Mouse (Mus musculus) spleen, adult 18-20 months (tissue): ENCODE results near the gene Ezh1.
"Not testable (repeated sequence)": the region's sequence is repeated elsewhere in the genome, so short reads cannot be mapped to it uniquely, and the experiment has no call there.

Experiments used
- DNase-seq, 2 experiments: peaks; one replicate each; pipeline ENCODE4 v3.0.0; 2022; ENCODE audit warnings: mixed read lengths in 2 of 2

The Ezh1 gene

DNA sequence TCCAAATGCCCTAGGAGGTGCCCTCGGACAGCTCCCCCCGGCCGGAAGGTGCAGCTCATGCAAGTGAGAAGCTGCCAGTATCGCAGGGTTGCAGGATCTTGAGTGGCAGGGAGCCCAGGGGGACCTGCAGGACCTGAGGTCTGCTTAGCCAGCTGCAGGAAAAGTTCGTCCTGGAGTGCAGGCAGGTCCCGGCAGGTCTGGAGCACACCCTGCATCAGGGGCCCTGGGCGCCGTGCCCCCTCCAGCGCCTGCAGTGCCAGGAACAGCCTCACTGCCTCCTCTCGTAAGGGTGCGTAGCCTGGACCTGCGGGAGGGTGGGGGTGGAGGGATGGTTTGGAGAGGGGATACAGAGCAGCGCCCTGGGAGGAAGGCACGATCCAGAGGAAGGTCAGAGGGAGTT, 59.9 kb downstream of the Ezh1 start:
- DNase-seq: no peak

DNA sequence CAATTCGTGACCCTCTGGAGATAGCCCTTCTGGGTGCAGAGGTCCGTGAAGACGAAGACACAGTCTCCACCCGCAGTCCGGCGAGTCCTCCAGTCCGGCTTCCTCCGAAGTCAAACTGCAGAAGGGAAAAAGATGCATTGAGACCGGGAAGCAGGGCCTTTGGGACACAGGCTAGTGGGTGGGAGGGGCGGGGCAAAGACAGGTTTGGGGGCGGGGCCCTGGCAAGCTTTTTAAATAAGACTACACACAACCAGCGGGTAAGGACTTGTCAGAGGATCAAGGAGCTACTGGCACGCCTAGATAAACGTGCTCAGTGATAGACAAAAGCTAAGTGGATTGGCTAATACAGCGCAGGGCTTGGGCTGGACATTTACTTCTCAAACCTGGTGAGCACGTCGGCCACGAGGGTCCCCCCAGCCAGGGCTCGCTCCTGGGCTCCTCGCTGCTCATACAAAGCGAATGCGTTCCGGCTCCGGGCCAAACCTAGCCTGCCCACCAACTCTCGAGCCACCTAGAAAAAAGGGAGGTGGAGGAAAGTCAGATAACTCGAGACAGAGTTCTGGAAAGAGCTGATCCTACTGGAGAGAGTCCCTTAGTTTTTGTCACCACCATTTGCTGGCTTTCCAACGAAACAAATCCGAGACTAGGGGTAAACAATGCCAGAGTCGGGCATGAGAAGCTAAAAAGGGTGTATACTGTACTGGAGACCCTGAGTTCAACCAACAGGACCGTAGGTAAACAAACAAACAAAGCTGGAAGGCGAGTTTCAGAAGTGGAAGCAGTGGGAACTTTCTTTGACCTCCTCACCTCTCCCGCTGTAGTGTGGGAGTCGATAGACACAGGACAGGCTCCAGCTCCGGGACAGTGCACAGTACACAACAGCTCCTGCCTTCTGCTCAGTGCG, 61.3 kb downstream of the Ezh1 start:
- no peak for DNase-seq

DNA sequence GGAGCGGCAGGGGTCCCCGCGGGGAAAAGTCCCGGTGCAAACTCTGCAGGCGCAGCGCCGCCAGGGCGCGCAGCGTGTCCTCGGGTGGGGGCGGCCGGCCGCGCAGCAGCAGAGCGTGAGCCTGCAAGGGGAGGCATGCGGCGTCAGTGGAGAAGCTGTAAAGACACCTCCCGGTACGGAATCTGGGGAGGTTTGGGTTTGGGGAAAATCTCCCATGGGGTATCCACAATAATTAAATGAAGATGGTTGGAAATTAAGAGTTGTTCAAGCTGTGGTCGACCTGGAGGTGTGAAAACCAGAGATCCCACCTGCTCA, 62.0 kb downstream of the Ezh1 start:
- DNase-seq: no peak

DNA sequence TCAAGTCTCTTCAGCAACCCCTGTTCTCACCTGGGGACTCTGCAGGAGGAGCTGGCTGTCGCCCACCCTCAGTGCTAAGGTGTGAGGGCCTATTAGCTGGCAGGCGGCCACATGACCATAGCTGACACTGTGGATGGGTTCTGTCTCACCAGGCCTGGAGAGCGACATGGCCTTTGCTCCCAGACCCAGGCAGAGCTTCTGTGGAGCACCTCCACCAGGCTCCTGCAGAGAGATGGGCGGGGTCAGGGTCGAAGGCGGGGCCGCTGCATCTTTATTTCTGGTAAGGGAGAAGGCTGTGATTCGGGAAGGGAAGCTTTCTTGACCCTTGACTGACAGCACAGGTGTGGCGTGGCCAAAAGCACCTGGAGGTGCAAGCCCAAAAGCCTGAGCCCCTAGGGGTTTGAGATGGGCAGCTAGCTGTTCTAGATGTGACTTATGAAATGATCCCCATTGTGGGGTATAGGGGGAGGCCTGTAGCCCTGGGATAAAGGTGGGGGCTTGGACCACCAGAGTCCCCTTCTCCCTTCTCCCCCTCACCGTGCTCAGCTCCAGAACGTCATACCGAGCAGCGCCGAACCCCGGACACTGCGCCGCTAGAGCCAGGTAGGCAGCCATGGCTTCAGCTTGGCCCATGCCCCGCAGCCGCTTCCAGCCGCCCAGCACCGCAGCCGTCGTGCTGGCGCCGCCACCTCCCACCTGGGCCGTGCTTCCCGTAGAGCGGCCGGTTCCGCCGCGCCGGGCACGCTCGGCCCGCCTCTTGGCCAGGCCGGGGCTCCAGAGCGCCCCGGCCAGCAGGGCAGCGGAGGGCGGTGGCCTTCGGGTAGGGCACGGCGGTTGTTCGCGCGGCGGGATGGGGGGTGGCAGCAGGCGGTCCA, 62.5 kb downstream of the Ezh1 start:
- no peak for DNase-seq

DNA sequence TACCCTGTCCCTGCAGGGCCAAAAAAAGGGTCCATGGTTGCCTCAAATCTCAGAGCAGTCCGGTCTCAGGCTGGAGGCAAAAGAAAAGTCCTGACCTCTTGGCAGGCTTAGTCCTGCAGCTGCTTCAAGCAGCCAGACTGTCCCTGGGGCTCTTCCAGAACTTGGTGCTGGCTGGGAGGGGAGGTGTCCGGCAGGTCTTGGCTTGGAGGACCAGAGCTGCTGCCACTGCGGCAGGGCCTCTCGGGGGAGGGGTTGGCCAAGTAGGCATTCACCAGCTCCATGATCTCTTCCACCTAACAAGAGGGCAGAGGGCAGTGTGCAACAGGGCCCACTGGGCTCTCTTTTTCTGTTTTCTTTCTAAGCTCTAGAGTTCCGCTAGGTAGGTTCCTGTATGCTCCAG, 63.5 kb downstream of the Ezh1 start:
- no peak for DNase-seq

DNA sequence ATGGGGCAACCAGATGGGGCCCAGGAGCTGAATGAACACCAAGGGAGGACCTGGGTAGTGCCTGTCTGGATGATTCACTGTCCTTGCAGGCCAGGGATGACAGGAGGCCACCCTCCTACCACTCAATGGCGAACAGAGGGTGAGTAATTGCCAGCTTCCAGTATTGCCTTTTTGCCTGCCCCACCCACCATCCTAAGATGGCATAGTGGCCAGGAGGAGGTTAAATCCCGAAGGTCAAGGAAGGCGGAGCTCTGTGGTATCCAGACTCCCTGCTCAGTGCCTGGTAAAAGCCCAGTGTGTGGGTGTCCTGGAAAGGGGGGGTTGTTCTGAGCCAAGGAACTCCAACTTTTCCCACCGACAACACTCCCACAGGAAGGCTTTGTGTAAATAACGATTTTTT, 64.0 kb downstream of the Ezh1 start:
- no peak for DNase-seq

DNA sequence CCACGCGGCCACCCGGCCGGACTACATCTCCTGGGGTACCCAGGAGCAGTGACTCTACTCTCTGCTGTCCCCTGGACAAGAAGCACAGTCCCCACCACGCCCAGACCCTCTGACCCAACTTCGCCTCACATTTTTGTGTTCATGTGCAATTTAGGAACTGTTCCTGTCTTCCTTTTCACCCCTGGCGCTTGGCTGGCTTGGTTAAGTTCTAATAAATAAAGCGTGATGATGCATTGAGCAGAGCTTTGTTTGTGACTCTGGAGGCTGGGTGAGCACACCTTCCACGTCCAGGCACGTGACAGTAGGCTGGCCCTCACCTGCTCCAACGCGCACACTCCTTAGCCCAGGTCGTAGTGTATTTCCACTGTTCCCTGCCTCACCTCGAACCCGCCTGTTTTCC, 64.7 kb downstream of the Ezh1 start:
- no peak for DNase-seq

DNA sequence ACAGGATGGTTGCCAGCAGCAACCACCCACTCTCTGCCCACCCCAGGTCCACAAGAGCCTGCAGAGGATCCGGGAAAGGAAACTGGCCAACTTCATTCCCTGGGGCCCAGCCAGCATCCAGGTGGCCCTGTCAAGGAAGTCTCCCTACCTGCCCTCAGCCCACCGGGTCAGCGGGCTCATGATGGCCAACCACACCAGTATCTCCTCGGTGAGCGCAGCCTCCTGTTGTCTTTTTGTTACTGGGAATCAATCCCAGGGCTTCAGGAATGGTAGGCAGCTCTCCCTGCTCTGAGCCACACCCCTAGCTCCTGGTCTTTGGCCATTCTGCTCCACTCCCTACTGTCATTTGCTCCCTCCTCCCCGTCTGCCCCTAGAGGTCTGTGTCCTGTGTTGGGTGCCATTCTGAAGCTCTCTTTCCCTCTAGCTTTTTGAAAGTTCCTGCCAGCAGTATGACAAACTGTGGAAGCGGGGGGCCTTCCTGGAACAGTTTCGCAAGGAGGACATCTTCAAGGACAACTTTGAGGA, 65.2 kb downstream of the Ezh1 start:
- not testable (repeated sequence) for DNase-seq

DNA sequence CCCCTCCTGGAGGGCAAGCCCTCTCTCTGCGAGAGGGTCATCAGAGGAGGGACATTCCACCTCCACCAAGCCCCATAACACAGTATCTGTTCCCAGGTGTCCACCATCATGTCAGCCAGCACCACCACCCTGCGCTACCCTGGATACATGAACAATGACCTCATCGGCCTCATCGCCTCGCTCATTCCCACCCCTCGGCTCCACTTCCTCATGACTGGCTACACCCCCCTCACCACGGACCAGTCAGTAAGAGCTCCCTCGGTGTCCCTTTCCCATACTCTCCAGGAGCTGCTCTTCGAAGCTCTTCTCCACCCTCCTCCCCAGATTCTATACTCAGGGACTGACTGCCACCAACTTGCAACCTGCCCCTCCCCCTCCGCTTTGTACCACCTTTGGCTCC, 66.1 kb downstream of the Ezh1 start:
- not testable (repeated sequence) for DNase-seq

DNA sequence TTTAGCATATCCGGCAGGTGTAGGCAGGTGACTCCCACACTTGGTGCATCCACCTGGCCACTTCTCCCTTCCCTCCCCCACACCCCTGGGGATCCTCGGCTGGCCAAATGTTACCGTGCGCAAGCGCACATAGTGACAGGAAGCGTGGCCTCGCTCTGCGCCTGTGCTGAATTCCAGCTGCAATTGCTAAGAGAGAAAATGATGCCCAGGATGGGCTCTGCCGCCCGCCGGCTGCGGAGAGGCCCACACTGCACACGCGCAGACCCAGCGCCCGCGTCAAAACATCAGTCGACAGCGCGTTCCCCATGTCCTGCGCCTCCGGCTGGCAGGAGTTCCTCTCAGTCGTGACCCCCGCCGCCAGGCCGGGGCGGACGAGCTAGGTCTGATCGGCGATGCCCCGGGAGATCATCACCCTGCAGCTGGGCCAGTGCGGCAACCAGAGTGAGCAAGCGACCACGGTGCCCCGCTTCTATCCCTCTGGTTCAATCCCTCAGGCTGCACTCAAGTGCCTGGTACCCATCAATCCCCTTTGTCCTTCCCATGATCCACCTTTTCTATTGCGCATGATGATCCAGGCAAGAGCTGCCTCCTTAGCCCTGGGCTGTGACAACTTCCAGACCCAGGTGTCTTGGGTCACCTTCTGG, 70.4 kb downstream of the Ezh1 start, which contains the start of gene Tubg2:
Tubg2 (plus strand) TSS at position 180 of the 644 bp plus-strand sequence.
- DNase-seq: peak; percentile 65 to 66

DNA sequence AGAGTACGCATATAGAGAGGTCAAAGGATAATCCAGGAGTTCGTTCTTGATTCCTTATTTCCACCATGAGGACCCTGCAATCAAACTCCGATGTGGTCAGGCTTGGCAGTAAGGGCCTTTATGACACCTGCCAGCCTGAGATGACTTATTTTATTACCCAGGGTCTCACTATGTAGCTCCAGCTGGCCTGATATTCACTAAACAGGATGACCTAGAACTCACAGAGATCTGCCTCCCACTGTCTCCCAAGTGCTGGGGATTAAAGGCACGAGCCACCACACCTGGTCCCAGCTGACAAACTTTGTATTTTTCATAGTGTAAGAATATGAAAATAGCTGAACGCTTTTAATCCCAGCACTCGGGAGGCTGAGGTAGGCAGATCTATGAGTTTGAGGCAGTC, 71.1 kb downstream of the Ezh1 start:
- DNase-seq: no peak

DNA sequence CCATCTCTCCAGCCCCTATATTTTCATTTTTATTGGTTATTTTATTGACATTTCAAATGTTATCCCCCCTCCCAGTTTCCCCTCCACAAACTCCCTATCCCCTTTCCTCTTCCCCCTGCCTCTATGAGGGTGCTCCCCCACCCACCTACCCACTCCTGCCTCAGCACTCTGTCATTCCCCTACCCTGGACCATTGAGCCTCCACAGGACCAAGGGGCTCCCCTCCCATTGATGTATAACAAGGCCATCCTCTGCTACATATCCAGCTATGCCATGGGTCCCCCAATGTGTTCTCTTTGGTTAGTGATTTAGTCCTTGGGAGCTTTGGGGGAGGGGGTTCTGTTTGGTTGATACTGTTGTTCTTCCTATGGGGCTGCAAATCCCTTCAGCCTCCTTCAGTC, 71.6 kb downstream of the Ezh1 start:
- DNase-seq: no peak

DNA sequence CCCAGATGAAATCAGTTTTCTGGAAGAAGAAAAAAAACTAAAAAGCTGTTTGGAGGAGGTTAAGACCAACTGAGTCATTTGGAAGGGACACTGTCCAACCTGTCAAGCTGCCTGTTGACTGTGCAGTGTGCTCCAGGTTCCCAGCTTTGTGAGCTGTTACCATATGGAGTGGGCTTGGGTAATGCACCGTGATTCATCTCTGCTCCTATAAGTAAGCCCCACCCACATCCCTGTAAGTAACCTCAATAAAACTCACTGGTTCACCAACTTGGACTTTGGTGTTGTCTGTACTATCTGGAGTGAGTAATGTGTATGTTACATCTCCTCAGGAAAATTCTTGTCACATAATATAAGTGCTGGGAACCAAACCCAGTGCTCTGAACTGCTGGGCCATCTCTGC, 73.4 kb downstream of the Ezh1 start:
- DNase-seq: no peak

DNA sequence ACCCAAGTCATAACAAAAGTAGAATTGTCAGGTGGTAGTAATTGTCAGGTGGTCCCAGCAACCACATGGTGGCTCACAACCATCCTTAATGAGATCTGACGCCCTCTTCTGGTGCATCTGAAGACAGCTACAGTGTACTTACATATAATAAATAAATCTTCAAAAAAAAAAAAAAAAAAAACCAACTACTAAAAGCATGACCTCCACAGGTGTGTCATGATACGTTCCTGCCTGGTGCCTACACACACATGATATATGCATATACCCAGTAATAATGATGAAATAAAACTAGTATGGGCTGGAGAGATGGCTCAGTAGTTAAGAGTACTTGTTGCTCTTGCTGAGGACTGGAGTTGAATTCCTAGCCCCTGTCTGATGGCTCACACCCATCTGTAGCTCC, 75.2 kb downstream of the Ezh1 start:
- no peak for DNase-seq

DNA sequence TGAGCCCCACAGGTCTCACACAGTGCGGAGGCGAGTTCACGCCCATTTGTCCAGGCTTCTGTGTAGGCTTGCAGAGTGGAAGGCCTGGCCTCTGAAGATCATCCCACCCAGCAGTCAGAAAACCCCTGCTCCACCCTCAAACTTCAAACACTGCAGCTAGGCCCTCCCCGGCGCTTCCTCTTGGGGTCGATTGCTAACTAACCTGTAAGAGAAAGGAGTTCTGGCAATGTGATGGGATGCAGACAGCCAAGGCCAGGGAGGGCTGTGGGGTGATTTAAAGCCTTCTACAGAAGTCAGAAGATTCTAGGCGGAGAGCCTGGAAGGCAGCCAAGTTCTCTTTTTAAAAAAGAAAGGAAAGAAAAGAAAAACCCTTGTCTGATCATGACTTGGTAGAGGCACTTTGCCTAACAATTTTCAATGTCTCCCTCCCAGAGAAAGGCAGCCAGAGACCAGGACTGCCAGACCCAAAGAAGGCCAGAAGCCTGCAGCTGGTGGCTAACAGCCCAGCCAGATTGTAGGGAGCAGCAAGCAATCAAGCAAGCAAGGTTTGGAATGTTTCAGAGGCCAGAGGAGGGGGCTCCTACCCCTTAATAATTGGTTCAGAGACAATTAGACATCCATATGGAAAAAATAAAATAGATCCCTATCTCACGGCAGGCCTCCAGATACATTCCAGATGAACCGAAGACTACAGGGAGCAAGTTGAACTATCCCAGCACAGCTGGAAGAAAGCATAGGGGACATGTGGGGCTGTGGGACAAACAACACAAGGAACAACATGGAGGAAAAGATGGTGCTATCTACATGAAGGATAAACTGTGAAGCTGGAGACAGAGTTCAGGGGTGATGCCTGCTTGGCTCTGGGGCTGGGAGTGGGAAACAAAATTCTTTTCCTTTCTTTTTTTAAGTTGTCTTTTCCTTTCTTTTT, 76.8 kb downstream of the Ezh1 start:
- no peak for DNase-seq

DNA sequence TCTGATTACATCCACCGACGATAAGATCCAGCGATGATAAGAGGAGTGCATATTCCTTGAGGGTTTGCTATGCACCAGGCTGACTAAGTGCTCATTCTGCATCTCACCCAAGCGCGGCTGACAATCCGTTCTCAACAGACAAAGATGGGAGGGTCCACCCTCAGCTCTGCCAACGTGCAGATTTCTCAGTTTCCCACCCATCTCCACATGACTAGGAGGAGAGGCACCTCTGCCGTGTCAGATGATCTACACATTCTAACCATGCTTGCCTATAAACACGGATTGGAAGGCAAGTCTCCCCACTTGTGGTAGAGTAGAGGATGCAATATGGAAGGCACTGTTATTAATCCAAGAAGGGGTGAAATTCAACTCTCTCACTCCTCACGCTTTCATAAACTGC, 77.5 kb downstream of the Ezh1 start:
- no peak for DNase-seq

DNA sequence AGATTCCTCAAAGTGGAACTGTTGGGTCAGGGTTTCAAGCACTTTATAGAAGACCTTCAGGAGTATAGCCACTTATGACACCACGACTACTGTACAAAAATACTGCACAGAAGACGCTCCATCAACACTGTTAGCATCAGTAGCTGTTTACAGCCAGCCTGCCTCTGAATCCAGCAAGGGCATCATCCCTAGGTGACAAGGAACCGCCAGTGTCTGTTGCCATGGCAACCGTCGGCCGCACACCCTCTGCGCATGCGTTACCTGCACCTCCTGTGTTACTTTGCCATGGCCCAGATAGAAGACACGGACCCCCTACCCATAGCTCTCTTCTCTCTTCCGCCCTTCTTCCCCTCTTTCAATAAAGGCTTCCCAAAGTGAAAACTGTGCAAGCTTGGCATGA, 79.9 kb downstream of the Ezh1 start:
- no peak for DNase-seq

DNA sequence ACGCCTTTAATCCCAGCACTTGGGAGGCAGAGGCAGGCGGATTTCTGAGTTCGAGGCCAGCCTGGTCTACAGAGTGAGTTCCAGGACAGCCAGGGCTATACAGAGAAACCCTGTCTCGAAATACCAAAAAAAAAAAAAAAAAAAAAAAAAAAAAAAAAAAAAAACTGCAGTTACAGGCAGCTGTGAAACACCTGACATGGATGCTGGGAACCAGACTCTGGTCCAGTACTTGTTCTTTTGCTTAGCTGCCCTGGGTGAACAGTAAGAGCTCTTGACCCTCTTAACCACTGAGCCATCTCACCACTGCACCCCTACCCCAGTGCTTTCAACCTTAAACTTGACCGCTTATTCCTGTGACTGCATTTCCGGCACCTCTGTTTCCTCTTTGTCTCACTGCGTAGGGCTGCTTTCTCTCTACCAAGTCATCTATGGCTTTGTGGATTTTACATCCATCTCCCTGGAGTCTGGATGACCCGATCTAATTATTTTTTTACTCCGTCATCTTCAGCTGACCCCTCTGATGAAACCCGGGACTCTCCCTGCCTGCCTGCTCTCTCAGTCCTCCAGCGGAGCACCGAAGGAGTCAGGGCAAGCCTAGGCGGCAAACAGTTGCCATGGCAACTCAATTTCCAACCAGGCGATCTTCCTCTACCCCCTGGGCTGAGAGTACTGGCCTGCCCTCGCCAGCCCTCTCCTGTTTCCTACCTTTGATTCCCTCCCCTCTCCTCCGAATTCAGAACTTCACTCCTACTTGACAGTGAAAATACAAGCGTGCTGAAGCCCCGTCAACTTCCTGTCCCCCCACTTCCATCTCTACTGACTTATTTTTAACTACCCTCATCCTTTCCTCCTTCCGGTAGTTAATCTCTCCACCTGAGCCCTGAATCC, 82.7 kb downstream of the Ezh1 start:
- DNase-seq: peak in 1 of 2 experiments; percentile 48

DNA sequence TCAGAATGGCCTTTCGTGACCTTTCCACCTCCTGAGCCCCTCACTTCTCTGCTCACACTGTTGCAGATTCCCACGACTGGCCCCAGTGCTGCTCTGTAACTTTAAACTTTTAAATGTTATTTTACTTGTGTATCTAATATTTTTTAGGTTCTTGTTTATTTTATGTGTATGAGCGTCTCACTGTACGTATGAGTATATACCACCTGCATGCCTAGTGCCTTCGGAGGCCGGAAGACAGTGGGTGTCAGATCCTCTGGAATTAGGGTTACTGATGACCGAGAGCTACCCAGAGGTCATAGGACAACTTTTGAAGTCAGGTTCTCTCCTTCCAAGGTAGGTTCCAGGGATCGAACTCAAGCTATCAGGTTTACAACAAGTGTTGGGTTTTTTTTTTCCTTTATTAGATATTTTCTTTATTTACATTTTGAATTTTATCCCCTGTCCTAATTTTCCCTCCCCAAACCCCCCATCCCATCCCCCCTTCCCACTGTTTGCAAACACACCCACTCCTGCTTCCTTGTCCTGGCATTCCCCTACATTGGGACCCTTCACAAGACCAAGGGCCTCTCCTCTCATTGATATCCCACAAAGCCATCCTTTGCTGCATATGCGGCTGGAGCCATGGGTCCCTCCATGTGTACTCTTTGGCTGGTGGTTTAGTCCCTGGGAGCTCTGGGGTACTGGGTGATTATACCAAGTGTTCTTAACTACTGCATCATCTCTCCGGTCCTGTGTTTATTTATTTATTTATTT, 83.9 kb downstream of the Ezh1 start:
- DNase-seq: no peak
